8 mouse cellular contexts compared by ENCODE assay signal in genomic region chr10:12868189-12869028, GRCm38 (mm10). TPM values are rescaled to one million over a fixed set of nuclear protein-coding genes. Genes with fewer than 3 reads are reported as not detected.
DNase-seq lines count a peak whose midpoint lies in the region; ATAC-seq and TF ChIP-seq lines count a peak whose summit lies in the region.

No protein-coding gene starts in this region.

- whole genome bisulfite sequencing in lung, embryonic 16.5 days, result under 1% methylated on average over 41 of the region's 41 CpGs
- under 1% methylated on average over 41 of the region's 41 CpGs for WGBS in olfactory bulb, adult 2 months

- peak overlapping the region; percentile 88 for H3K9ac ChIP-seq in lung, embryonic 16.5 days (ENCODE audit: low read length)

- ATAC-seq in lung, embryonic 16.5 days (ENCODE audit: low read depth), result peak; percentile 84

- H3K9me3 ChIP-seq in lung, embryonic 16.5 days (ENCODE audit: control insufficient read depth, low read length), result no peaks in the 10 kb centered on the region

- H3K79me3 ChIP-seq in C2C12 (ENCODE audit: low read depth), result peaks cover 42% of the 10 kb centered on the region

- peak overlapping the region; percentile 93 for H3K4me2 ChIP-seq in lung, embryonic 16.5 days (ENCODE audit: low read depth, low read length)

- peak overlapping the region; percentile 77 for H3ac ChIP-seq in C2C12 (ENCODE audit: control insufficient read depth, insufficient read length, low read depth)

- peaks cover 13% of the 10 kb centered on the region for H3K4me1 ChIP-seq in lung, embryonic 16.5 days (replicated peaks; ENCODE audit: control insufficient read depth, insufficient read depth, low read length)
- peaks cover 14% of the 10 kb centered on the region for H3K4me1 ChIP-seq in olfactory bulb, adult 2 months (ENCODE audit: control insufficient read depth, insufficient read depth, low read length)

- H3K36me3 ChIP-seq in C2C12 (ENCODE audit: control insufficient read depth, insufficient read depth), result peaks cover 12% of the 10 kb centered on the region
- no peaks in the 10 kb centered on the region for H3K36me3 ChIP-seq in lung, embryonic 16.5 days (ENCODE audit: control insufficient read depth, insufficient read depth, low read length)

- TF ChIP-seq POLR2A in olfactory bulb, adult 2 months (IDR thresholded peaks at IDR 0.05; ENCODE audit: insufficient read depth, low read depth, low read length), result no peak

- H3K4me3 ChIP-seq in C2C12 (ENCODE audit: insufficient read depth, poor library complexity, severe bottlenecking), result peak overlapping the region; percentile 70
- peak overlapping the region; percentile 83 for H3K4me3 ChIP-seq in lung, embryonic 16.5 days (ENCODE audit: low read length)
- peak overlapping the region; percentile 71 for H3K4me3 ChIP-seq in olfactory bulb, adult 2 months (ENCODE audit: insufficient read depth, low read depth, low read length)

- peak overlapping the region; percentile 97 for H3K27ac ChIP-seq in lung, embryonic 16.5 days (ENCODE audit: low read length)
- no peak overlapping the region for H3K27ac ChIP-seq in olfactory bulb, adult 2 months (ENCODE audit: insufficient read depth, low read depth, low read length)

- peak; percentile 74 to 81 for DNase-seq in adrenal gland, adult 18-20 months (ENCODE audit: low spot score in 2 of 2)
- peak; percentile 85 for DNase-seq in embryo, embryonic 11 days
- peak; percentile 84 to 87 for DNase-seq in heart, adult 18-20 months
- peak; percentile 82 for DNase-seq in kidney, adult 18-20 months
- DNase-seq in urinary bladder, adult 18-20 months (ENCODE audit: low spot score in 2 of 2), result peak; percentile 68 to 69

- H3K79me2 ChIP-seq in C2C12 (ENCODE audit: control insufficient read depth, insufficient read depth), result peaks cover 45% of the 10 kb centered on the region

- H3K27me3 ChIP-seq in C2C12 (ENCODE audit: control insufficient read depth, insufficient read depth, insufficient read length), result no peaks in the 10 kb centered on the region
- H3K27me3 ChIP-seq in lung, embryonic 16.5 days (ENCODE audit: control insufficient read depth, insufficient read depth, low read depth, low read length), result no peaks in the 10 kb centered on the region

- no peak for TF ChIP-seq CTCF in C2C12 (IDR thresholded peaks at IDR 0.05; ENCODE audit: control insufficient read depth, insufficient read depth, insufficient read length)
- TF ChIP-seq CTCF in olfactory bulb, adult 2 months (IDR thresholded peaks at IDR 0.05; ENCODE audit: insufficient read depth, low read depth, low read length), result no peak

TF ChIP-seq in C2C12, 6 proteins besides CTCF, POLR2A, EP300 and RAD21:
- no peak for TF ChIP-seq USF1 (IDR thresholded peaks at IDR 0.05; ENCODE audit: low read depth)
- peak; percentile 93 for TF ChIP-seq CEBPB (IDR thresholded peaks at IDR 0.05; ENCODE audit: low read depth)
- TF ChIP-seq MAX (IDR thresholded peaks at IDR 0.05), result peak; percentile 32
- no peak for TF ChIP-seq MYOG (IDR thresholded peaks at IDR 0.05; ENCODE audit: control insufficient read depth, extremely low read depth, insufficient read length)
- no peak for TF ChIP-seq MYOD1 (IDR thresholded peaks at IDR 0.05; ENCODE audit: control insufficient read depth, insufficient read length, low read depth)
- no peak for TF ChIP-seq FOSL1 (IDR thresholded peaks at IDR 0.05; ENCODE audit: insufficient read depth, low read length, poor library complexity, severe bottlenecking)

RNA-seq across cellular contexts. Expression of gene Utrn, which starts 0.8 kb away (rescaled TPM):
- polyA plus RNA-seq in C2C12 (2012; fragmentation: generic; extraction: Trizol), result 10.5 TPM
- total RNA-seq in adrenal gland, adult 18-20 months (2021), result 10 to 100 TPM; 73.1 to 79.5 TPM
- 10 to 100 TPM; 66.8 to 67.5 TPM for total RNA-seq in heart, adult 18-20 months (2021)
- 75.8 and 81.7 TPM in 2 replicates for polyA plus RNA-seq in lung, embryonic 16.5 days (2015; fragmentation: Nextera tagmentation; extraction: Ambion mirVana)
- polyA plus RNA-seq in olfactory bulb, adult 2 months (2012; ENCODE audit: insufficient read depth, insufficient read length, low replicate concordance, missing spikeins), result 52.2 and 80.1 TPM in 2 replicates
